Mouse (Mus musculus) gastrocnemius, postnatal 36 days (tissue): Measurements from ENCODE around the gene Urah. TPM values are rescaled to one million over a fixed set of nuclear protein-coding genes. Genes with fewer than 3 reads are reported as not detected.

Source experiments
- DNase-seq, 2 experiments: peaks; one replicate each; pipeline ENCODE4 v3.0.0; 2022
- intact Hi-C: fragments of 180-260 bp; cut with DNase I; formaldehyde crosslinking; loops from one replicate; pipeline ENCODE4 v1.15.1; 2025
- long read RNA-seq, 2 experiments: library from polyadenylated mRNA; stranded (forward); transcript quantifications; one replicate each; pipeline ENCODE4 v2.0.0; 2021
- total RNA-seq, 2 experiments: library from RNA; stranded (reverse); gene quantifications; 2 replicates each; pipeline ENCODE4 v1.2.3; 2021

Gene Urah
- total RNA-seq = not detected
- long read RNA-seq, experiment 1 = 0 reads
- long read RNA-seq, experiment 2 = 0 reads

DNA sequence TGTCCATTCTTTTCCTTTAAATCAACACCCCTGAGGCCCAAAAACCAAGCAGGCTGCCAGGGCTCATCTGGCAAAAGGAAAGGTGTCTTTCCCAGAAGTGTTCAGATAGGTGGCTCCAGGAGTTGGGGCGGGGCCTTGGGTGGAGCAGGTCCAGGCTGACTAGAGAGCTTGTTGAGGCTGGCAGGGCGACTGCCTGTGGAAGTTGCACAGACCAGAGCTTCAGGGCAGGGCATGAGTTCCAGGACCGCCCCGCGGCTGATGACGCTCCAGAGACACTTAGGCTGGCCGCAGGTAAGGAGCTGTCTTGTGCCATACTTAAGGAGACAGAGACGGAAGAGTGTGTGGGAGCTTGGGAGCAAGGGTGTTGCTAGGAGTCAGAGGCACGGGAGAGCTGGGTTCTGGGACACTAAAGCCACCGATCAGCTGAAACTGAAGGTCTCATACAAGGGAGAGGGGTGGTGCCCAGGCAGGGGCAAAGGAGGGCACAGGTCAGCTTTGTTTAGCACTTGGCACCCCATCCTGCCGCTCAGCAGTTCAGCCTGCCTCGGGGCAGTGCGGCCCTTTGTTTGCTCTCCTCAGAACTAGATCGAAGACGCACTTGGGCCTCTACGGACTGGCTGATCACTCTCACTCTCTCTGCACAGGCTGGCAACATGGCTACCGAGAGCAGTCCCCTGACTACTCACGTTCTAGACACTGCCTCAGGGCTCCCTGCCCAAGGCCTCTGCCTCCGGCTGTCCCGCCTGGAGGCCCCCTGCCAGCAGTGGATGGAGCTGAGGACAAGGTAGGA lies at the start of gene Urah:
Urah (plus strand) TSS at position 51 of the 790 bp plus-strand sequence.
- DNase-seq = no peak
- intact Hi-C loops = no loop called here

- no peak for DNase-seq
- intact Hi-C loops = no loop called here
These were observed 47.3 kb upstream of the Urah start, which contains the start of gene Syce1 for GRCm38 (mm10) chr7:140787406-140788052. TSS of gene Syce1 (minus strand) at chr7:140787852.

GRCm38 (mm10) chr7:140788053-140788435 lies 46.8 kb upstream of the Urah start:
- DNase-seq = no peak
- intact Hi-C loops = no loop called here

DNA sequence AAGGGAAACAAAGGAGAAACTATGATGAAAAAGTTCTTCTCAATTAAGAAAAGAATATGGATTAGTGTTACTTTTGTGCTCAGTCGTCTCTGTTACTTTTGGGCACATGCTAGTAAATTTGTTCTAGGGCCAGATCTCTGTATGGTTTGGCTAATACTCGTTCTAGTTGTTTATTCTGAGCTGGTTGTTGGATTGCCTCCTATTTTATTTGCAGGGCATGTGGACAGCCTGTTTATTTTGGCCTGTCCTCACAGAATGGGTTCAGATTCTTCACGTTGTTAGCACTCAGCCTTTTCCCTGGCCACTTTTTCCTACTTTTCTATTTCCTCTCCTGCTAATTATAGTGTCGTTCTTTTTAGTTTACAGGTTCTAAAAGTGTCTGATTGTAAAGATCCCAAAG lies 41.3 kb upstream of the Urah start:
- intact Hi-C loops = no loop called here
- DNase-seq = no peak

GRCm38 (mm10) chr7:140797619-140798018 lies 37.2 kb upstream of the Urah start:
- intact Hi-C loops = no loop called here
- no peak for DNase-seq

DNA sequence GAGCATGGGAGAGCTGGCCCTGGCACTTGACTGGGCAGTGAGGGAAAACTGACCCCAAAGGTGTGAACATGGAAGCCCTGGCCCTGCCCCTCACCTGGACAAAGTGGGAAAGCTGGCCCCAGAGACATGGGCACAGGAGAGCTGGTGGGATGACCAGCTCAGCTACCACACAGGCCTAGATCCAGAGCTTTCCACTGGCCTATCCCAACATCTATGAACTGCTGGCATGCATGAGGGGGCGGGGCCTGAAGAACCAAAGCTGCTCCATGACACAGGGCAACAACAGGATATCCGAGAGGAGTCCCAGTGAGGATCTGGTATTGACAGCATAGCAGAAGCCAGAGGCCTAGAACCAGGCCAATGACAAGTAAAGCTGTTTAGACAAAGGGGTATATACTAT lies 36.6 kb upstream of the Urah start:
- intact Hi-C loops = no loop called here

DNA sequence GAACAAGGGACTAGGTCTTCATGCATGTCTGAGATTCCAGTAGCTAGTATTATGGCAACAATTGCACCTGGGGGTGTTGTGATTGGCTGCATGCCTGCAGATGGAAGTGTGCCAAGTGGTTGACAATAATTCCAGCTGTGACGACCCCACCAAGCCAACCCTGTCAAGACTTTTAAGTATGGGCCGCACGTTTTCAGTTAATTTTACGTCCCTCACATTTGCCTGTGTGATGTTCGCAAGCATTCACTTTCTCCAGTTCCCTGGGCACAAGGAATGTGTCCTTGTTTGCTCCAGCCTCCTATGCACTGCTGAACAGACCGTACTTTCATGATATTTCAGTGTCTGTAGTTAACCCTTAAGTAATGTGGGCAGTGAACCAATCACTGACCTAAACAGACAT lies 32.2 kb upstream of the Urah start:
- no peak for DNase-seq
- intact Hi-C loops = no loop called here

More for the DNA sequence above, 36.6 kb upstream of the Urah start:
- no peak for DNase-seq

GRCm38 (mm10) chr7:140805704-140806103 lies 29.1 kb upstream of the Urah start:
- intact Hi-C loops = no loop called here
- DNase-seq = no peak

- intact Hi-C loops = no loop called here
- DNase-seq = no peak
These were observed 24.3 kb upstream of the Urah start for GRCm38 (mm10) chr7:140810496-140810895.

- no peak for DNase-seq
- intact Hi-C loops = no loop called here
These were observed 23.1 kb upstream of the Urah start for GRCm38 (mm10) chr7:140811714-140812113.

GRCm38 (mm10) chr7:140812850-140813249 lies 22.0 kb upstream of the Urah start:
- intact Hi-C loops = no loop called here

DNA sequence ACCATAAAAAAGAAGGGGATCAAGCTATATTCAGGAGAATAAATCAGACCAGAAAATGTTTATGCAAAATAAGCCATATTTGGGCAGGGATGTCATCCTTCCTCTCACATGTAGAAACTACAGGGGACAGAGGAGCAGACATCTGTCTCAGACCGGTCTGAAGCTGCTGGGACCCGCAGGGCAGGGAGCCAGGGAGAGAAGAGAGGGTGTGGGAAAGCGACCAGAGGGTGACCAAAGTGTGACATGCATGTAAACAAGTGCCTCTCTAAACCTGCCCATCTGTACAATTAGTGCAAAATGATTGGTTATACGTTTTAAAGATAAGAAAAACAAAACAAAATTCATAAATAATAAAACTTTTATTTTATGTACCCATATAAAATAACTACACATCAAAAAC lies 14.6 kb upstream of the Urah start:
- intact Hi-C loops = no loop called here
- DNase-seq = no peak

More at GRCm38 (mm10) chr7:140812850-140813249, 22.0 kb upstream of the Urah start:
- DNase-seq = no peak

- intact Hi-C loops = no loop called here
- DNase-seq = no peak
These were observed 13.5 kb upstream of the Urah start for GRCm38 (mm10) chr7:140821305-140821652.

DNA sequence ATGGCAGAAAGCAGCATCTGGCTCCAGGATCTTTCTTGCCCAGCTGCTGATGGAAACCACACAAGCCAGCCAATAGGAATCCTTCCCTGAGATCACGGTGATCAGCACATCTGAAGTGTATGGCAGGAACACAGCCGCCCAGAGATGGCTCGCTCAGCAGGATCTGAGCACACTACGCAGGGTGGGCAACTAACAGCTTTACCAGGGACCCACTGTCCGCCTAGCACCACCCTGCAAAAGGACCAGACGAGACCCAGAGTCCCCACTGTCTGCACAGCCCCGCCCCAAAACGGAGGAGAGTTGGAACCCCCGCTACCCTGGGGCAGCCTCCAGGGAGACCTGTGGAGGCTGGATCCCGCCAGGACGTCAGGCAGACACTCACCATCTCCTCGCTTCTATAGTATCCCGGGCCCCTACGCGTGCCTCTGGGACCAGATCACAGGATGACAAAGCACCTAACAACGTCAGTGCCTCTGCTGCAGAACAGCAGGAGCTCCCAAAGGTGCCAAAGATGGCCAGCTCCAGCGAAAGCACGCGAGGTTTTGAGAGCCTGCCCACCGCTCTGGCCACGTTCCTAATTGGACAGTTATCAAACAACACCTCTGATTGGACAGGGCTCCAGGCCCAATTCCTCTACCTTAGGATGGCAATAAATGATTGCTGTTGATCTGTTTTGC lies 13.0 kb upstream of the Urah start, which contains the start of gene Zfp941:
Zfp941 (minus strand) TSS at position 526 of the 677 bp plus-strand sequence.
- intact Hi-C loops = no loop called here
- DNase-seq = no peak

- DNase-seq = no peak
- intact Hi-C loops = no loop called here
These were observed 12.1 kb upstream of the Urah start for GRCm38 (mm10) chr7:140822731-140823130.

- intact Hi-C loops = no loop called here
- DNase-seq = no peak
These were observed 6.5 kb upstream of the Urah start for GRCm38 (mm10) chr7:140828171-140828881.

GRCm38 (mm10) chr7:140831447-140831846 lies 3.4 kb upstream of the Urah start:
- intact Hi-C loops = no loop called here
- no peak for DNase-seq

GRCm38 (mm10) chr7:140833341-140833740 lies 1.5 kb upstream of the Urah start:
- DNase-seq = no peak
- intact Hi-C loops = no loop called here

DNA sequence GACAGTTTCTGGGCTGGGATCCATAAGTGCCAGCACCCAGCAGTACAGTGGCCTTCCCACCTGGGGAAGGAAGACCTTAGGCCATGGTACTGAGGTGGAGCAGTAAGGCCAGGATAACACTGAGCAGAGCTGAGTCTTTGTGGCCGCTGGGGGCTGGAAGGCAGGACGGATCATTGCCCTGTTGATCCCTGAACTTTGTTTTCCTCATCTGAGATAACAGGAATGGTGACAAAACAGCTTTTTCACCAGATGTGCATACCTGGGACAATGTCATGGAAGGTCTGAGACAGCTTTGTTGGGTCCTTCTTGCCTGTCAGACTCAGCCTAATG lies 905 bp downstream of the Urah start:
- DNase-seq = no peak
- intact Hi-C loops = no loop called here

GRCm38 (mm10) chr7:140836243-140837115 lies 1.7 kb downstream of the Urah start:
- intact Hi-C loops = no loop called here
- DNase-seq = no peak
